Mouse (Mus musculus) bone marrow, adult 2 months (tissue): ENCODE data around the gene Qrfp. TPM values are rescaled to one million over a fixed set of nuclear protein-coding genes. Genes with fewer than 3 reads are reported as not detected.

Source experiments
- H3K27ac ChIP-seq: fragments of 200-500 bp; 2 replicates; pipeline ENCODE4 v1.5.1; 2012; ENCODE audit warnings: low read depth, mild to moderate bottlenecking, control low read depth, inconsistent platforms, low read length; ENCODE audit not compliant: control insufficient read depth, poor library complexity, insufficient read depth
- H3K4me1 ChIP-seq: fragments of 200-500 bp; 2 replicates; pipeline ENCODE4 v1.6.1; 2011; ENCODE audit warnings: low read length; ENCODE audit not compliant: control insufficient read depth, insufficient read depth
- H3K4me3 ChIP-seq: fragments of 200-500 bp; replicated peaks from 2 replicates; pipeline ENCODE3; 2011; ENCODE audit warnings: mild to moderate bottlenecking, low read depth, low read length, control low read depth; ENCODE audit not compliant: control insufficient read depth
- CTCF ChIP-seq: fragments of 200-500 bp; IDR thresholded peaks from 2 replicates; pipeline ENCODE4 v1.5.1; 2011; ENCODE audit warnings: low read length, control low read depth; ENCODE audit not compliant: control insufficient read depth, insufficient read depth
- POLR2A ChIP-seq: fragments of 200-500 bp; IDR thresholded peaks from 2 replicates; pipeline ENCODE4 v1.6.1; 2011; ENCODE audit warnings: low read depth, mild to moderate bottlenecking, control low read depth, low read length, borderline replicate concordance; ENCODE audit not compliant: control insufficient read depth
- WGBS: fragments of 180-500 bp; shearing (Covaris S2); methylation state at CpG from one replicate; pipeline ENCODE4 v1.1.7; 2018; 5-methylcytosine and 5-hydroxymethylcytosine counted together
- polyA plus RNA-seq: library from polyadenylated mRNA; stranded (reverse); fragments of >200 nt; gene quantifications from 2 replicates; pipeline ENCODE4 v1.2.4, GENCODE M21; 2011; ENCODE audit warnings: low replicate concordance; ENCODE audit not compliant: missing spikeins, insufficient read depth, insufficient read length

Qrfp gene
- polyA plus RNA-seq, 1 experiment, result 0.85 TPM

- Histone ChIP-seq H3K27ac (no peak overlapping the region), H3K4me1 (peaks cover 1% of the 10 kb centered on the region; the same call in 1 of the 2 replicates), H3K4me3 (no peak overlapping the region)
- TF ChIP-seq CTCF (no peak), POLR2A (no peak)
- WGBS, result 14% methylated on average over 6 of the region's 6 CpGs
Measured at GRCm38 (mm10) chr2:31769631-31770111, 40.7 kb downstream of the Qrfp start.

DNA sequence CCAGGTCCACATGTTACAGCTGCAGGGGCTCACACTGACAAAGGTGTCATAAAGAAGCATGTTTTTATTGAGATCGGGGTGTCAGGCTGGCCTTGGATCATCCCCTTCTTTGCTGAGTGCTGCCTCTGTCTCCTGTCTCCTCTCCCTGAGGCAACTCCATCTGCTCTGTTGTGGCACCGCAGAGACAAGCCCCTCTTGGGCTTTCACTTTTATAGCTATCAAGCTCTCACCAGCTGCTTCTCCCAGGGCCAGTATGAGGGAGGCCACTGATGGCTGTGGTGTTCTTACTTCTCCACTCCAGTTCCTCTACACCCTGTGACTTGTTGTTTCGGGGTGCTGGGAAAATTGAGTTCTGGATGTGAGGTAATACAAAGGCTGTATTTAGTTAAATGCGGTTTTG, 41.3 kb downstream of the Qrfp start:
- no peak for TF ChIP-seq POLR2A
- no peak for TF ChIP-seq CTCF
- Histone ChIP-seq H3K4me3 (no peak overlapping the region), H3K4me1 (peaks cover 1% of the 10 kb centered on the region; the same call in 1 of the 2 replicates), H3K27ac (no peak overlapping the region)
- WGBS, result 15% methylated on average over 4 of the region's 4 CpGs

GRCm38 (mm10) chr2:31767815-31768214, 42.6 kb downstream of the Qrfp start:
- 62% methylated on average over 4 of the region's 4 CpGs for WGBS
- TF ChIP-seq CTCF (no peak), POLR2A (no peak)
- peaks cover 1% of the 10 kb centered on the region; the same call in 1 of the 2 replicates for H3K4me1 ChIP-seq

DNA sequence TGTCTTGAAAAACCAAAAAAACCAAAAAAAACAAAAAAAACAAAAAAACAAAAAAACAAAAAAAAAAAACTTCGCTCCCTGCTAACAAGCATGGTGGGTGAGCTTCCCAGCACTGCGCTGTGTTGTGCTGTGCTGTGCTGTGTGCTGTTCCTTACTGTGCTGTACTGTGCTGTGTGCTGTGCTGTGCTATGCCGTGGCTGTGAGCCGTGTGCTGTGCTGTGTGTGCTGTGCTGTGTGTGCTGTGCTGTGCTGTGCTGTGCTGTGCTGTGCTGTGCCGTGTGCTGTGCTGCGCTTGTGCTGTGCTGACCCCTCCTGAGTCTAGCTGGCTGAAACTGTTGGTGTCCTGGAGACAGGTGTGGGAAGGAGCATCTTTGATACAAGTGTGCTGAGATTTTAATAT, 43.3 kb downstream of the Qrfp start:
- no peak overlapping the region for H3K4me3 ChIP-seq
- H3K27ac ChIP-seq, result no peak overlapping the region
- TF ChIP-seq POLR2A (no peak), CTCF (no peak)
- 90% methylated on average over 6 of the region's 6 CpGs for whole genome bisulfite sequencing
- peaks cover 1% of the 10 kb centered on the region; the same call in 1 of the 2 replicates for H3K4me1 ChIP-seq

More at GRCm38 (mm10) chr2:31767815-31768214, 42.6 kb downstream of the Qrfp start:
- Histone ChIP-seq H3K4me3 (no peak overlapping the region), H3K27ac (no peak overlapping the region)

- Histone ChIP-seq H3K4me1 (no peaks in the 10 kb centered on the region; the same call in 1 of the 2 replicates), H3K27ac (peak overlapping the region; percentile 38; the same call in 1 of the 2 replicates), H3K4me3 (no peak overlapping the region)
- TF ChIP-seq CTCF (no peak), POLR2A (no peak)
- 12% methylated on average over 2 of the region's 2 CpGs for WGBS
Measured at GRCm38 (mm10) chr2:31763271-31763670, 47.1 kb downstream of the Qrfp start.

GRCm38 (mm10) chr2:31762853-31763252, 47.5 kb downstream of the Qrfp start:
- H3K4me1 ChIP-seq, result no peaks in the 10 kb centered on the region; the same call in 1 of the 2 replicates
- H3K27ac ChIP-seq, result no peak overlapping the region
- no peak overlapping the region for H3K4me3 ChIP-seq
- 89% methylated on average over 2 of the region's 2 CpGs for WGBS
- TF ChIP-seq CTCF (no peak), POLR2A (no peak)

DNA sequence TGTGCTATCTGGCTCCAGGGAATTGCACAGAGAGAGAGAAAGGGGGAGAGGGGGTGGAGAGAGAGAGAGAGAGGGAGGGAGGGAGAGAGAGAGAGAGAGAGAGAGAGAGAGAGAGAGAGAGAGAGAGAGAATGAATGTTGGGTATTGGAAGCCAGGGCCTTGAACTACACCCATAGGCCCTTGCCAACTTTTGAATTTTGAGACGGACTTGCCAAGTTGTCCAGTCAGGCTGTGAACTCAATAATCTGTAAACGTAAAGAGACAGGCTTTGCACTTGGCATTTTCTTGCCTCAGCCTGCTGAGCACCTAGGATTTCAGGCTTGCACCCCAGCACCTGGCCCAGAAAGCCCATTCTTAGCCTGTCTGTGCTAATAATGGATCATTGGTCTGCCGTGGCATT, 48.2 kb downstream of the Qrfp start:
- TF ChIP-seq POLR2A (no peak), CTCF (no peak)
- Histone ChIP-seq H3K27ac (no peak overlapping the region), H3K4me1 (no peaks in the 10 kb centered on the region; the same call in 1 of the 2 replicates), H3K4me3 (no peak overlapping the region)
- WGBS, result 79% methylated on average over 3 of the region's 3 CpGs

GRCm38 (mm10) chr2:31761585-31761984, 48.8 kb downstream of the Qrfp start:
- Histone ChIP-seq H3K27ac (no peak overlapping the region), H3K4me1 (no peaks in the 10 kb centered on the region; the same call in 1 of the 2 replicates), H3K4me3 (no peak overlapping the region)
- no peak for TF ChIP-seq POLR2A
- TF ChIP-seq CTCF, result no peak
- WGBS, result 10% methylated on average over 4 of the region's 4 CpGs
